Comparison of ENCODE assay signal across 25 mouse cellular contexts in the genomic region with DNA sequence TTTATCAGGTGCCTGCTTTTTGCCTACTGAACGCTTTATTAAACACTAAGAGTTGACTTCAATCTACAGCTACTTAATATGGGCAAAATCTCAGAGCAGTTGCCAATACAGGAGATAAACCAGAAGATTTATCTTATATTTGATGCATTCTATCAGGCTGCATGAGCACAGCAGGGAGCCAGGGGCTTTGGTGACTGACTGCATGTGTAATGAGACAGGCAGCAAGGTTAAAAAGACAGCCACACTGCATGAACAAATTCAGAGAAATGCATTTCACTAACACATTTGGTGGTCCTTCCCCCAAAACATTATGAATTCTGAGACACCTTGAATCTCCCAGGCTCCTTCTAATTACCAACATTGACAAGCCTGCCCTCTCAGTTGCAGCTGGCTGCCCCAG. TPM values are rescaled to one million over a fixed set of nuclear protein-coding genes. Genes with fewer than 3 reads are reported as not detected.
DNase-seq lines count a peak whose midpoint lies in the region; ATAC-seq and TF ChIP-seq lines count a peak whose summit lies in the region.
"Had no signal": no experiment of that assay in that cellular context is flagged by ENCODE, and none has a peak within 500 bp of the region (broad histone marks: within the 10 kb centered on the region; RNA-seq: fewer than 3 reads in every experiment).

No protein-coding gene starts in this region.

- 62% methylated on average over 1 of the region's 1 CpGs for WGBS in hindbrain, embryonic 16.5 days
- 39% methylated on average over 1 of the region's 1 CpGs for WGBS in midbrain, embryonic 15.5 days
- 83% methylated on average over 1 of the region's 1 CpGs for WGBS in lung, postnatal 0 days

- H3K4me1 ChIP-seq in hindbrain, embryonic 16.5 days (ENCODE audit: control insufficient read depth, insufficient read depth, low read depth, low read length) = no peaks in the 10 kb centered on the region
- no peaks in the 10 kb centered on the region for H3K4me1 ChIP-seq in midbrain, embryonic 15.5 days
- H3K4me1 ChIP-seq in lung, postnatal 0 days (ENCODE audit: insufficient read depth, low read depth, low read length) = no peaks in the 10 kb centered on the region
- H3K4me1 ChIP-seq: embryonic facial prominence, embryonic 10.5 days; limb, embryonic 10.5 days had no signal

- H3K9ac ChIP-seq in hindbrain, embryonic 16.5 days (ENCODE audit: low read depth, low read length) = no peak overlapping the region
- no peak overlapping the region for H3K9ac ChIP-seq in midbrain, embryonic 15.5 days
- no peak overlapping the region for H3K9ac ChIP-seq in lung, postnatal 0 days (replicated peaks; ENCODE audit: low read depth)
- H3K9ac ChIP-seq: liver, postnatal 0 days had no signal

- no peaks in the 10 kb centered on the region for H3K27me3 ChIP-seq in hindbrain, embryonic 16.5 days (replicated peaks; ENCODE audit: control insufficient read depth, insufficient read depth, low read length)
- no peaks in the 10 kb centered on the region for H3K27me3 ChIP-seq in midbrain, embryonic 15.5 days (replicated peaks)
- no peaks in the 10 kb centered on the region for H3K27me3 ChIP-seq in lung, postnatal 0 days (replicated peaks; ENCODE audit: insufficient read depth, low read length)

- TF ChIP-seq POLR2A in brain, embryonic 14.5 days (IDR thresholded peaks at IDR 0.05; ENCODE audit: borderline replicate concordance, extremely low read depth, insufficient read depth, insufficient read length, poor library complexity, severe bottlenecking) = no peak

- intact Hi-C loops in gastrocnemius, postnatal 36 days (cut with DNase I) = no loop called here

- H3K9me3 ChIP-seq in hindbrain, embryonic 16.5 days (ENCODE audit: control insufficient read depth, low read length) = no peaks in the 10 kb centered on the region
- H3K9me3 ChIP-seq in midbrain, embryonic 15.5 days = no peaks in the 10 kb centered on the region
- H3K9me3 ChIP-seq in lung, postnatal 0 days (ENCODE audit: low read length) = no peaks in the 10 kb centered on the region
- H3K9me3 ChIP-seq: embryonic facial prominence, embryonic 10.5 days; limb, embryonic 10.5 days had no signal

- H3K4me2 ChIP-seq in hindbrain, embryonic 16.5 days (ENCODE audit: low read length) = no peak overlapping the region
- H3K4me2 ChIP-seq in midbrain, embryonic 15.5 days = no peak overlapping the region
- H3K4me2 ChIP-seq in lung, postnatal 0 days (replicated peaks; ENCODE audit: low read depth, low read length) = no peak overlapping the region
- H3K4me2 ChIP-seq: heart, embryonic 11.5 days had no signal

- H3K36me3 ChIP-seq in hindbrain, embryonic 16.5 days (ENCODE audit: control insufficient read depth, insufficient read depth, low read length) = no peaks in the 10 kb centered on the region
- no peaks in the 10 kb centered on the region for H3K36me3 ChIP-seq in midbrain, embryonic 15.5 days (replicated peaks)
- no peaks in the 10 kb centered on the region for H3K36me3 ChIP-seq in lung, postnatal 0 days (ENCODE audit: insufficient read depth, low read length)
- H3K36me3 ChIP-seq: embryonic facial prominence, embryonic 10.5 days; limb, embryonic 10.5 days had no signal

- peak; percentile 27 to 48 for DNase-seq in cerebellum, postnatal 10 days
- no peak for DNase-seq in cerebellum, postnatal 36 days
- peak; percentile 89 for DNase-seq in brain, embryonic 14.5 days (ENCODE audit: low read depth)
- DNase-seq in c-Kit-positive CD71-positive TER-119-positive erythroid progenitor cells, embryonic 14.5 days (ENCODE audit: low spot score) = no peak
- no peak for DNase-seq in gastrocnemius, postnatal 36 days
- no peak for DNase-seq in lung, postnatal 0 days (ENCODE audit: low spot score)
- DNase-seq: adrenal gland, postnatal 14 days; cerebellum, adult 11-12 months; gastrocnemius, adult 2 months; heart, postnatal 14 days; kidney, adult 8-10 months; kidney, postnatal 25 days; liver, postnatal 0 days; lung, postnatal 14 days; thymus, adult 2 months had no signal

- H3K4me3 ChIP-seq in hindbrain, embryonic 16.5 days (ENCODE audit: low read length) = no peak overlapping the region
- H3K4me3 ChIP-seq in midbrain, embryonic 15.5 days = no peak overlapping the region
- no peak overlapping the region for H3K4me3 ChIP-seq in lung, postnatal 0 days (ENCODE audit: low read depth, low read length)
- H3K4me3 ChIP-seq: embryonic facial prominence, embryonic 10.5 days; gastrocnemius, adult 2 months; left cerebral cortex, adult 2 months; limb, embryonic 10.5 days had no signal

- H3K27ac ChIP-seq in hindbrain, embryonic 16.5 days (ENCODE audit: low read depth, low read length) = 0 out of 2 replicates have a peak overlapping the region, but pooled peaks have one; percentile 12
- H3K27ac ChIP-seq in midbrain, embryonic 15.5 days = peak overlapping the region; percentile 55
- H3K27ac ChIP-seq in lung, postnatal 0 days (ENCODE audit: low read length) = no peak overlapping the region
- H3K27ac ChIP-seq: embryonic facial prominence, embryonic 10.5 days; gastrocnemius, adult 2 months; left cerebral cortex, adult 2 months; limb, embryonic 10.5 days had no signal

- no peak for TF ChIP-seq EP300 in lung, postnatal 0 days (IDR thresholded peaks at IDR 0.05)

- peak; percentile 60; the same call in 1 of the 2 replicates for ATAC-seq in hindbrain, embryonic 16.5 days
- peak; percentile 87 for ATAC-seq in midbrain, embryonic 15.5 days (replicated peaks)
- no peak for ATAC-seq in lung, postnatal 0 days
- ATAC-seq: inflammation-experienced regulatory T-cells, adult 6 months; liver, postnatal 0 days had no signal

- no peak for TF ChIP-seq CTCF in brain, embryonic 14.5 days (IDR thresholded peaks at IDR 0.05; ENCODE audit: borderline replicate concordance, extremely low read depth, insufficient read depth, insufficient read length)
- TF ChIP-seq CTCF in lung, postnatal 0 days (IDR thresholded peaks at IDR 0.05) = no peak

RNA-seq across cellular contexts. Expression of a gene that starts 17.6 kb away (rescaled TPM):
- not detected in 2 replicates for polyA plus RNA-seq in brain, embryonic 14.5 days (2012; rRNA removed)
- not detected in 2 replicates for polyA plus RNA-seq in hindbrain, embryonic 16.5 days (2015; fragmentation: Nextera tagmentation; extraction: Ambion mirVana)
- not detected in 2 replicates for polyA plus RNA-seq in midbrain, embryonic 15.5 days (2015; fragmentation: Nextera tagmentation; extraction: Ambion mirVana)
- total RNA-seq in gastrocnemius, postnatal 36 days (2021) = not detected
- not detected in 2 replicates for polyA plus RNA-seq in lung, postnatal 0 days (2015; fragmentation: Nextera tagmentation; extraction: Ambion mirVana)
- total RNA-seq: adrenal gland, postnatal 14 days; gastrocnemius, adult 2 months; granulocyte monocyte progenitor cell, adult 5-6 weeks; heart, postnatal 14 days; left cerebral cortex, adult 2 months; liver, adult 2 months had no signal
- polyA plus RNA-seq: embryonic facial prominence, embryonic 10.5 days; heart, embryonic 11.5 days; inflammation-experienced regulatory T-cells, adult 6 months; limb, embryonic 10.5 days; liver, adult 2 months; liver, postnatal 0 days; stomach, embryonic 16.5 days had no signal

Comparison
In these comparisons a context has a peak if more than half of its experiments do, and no peak if none do; other contexts are left out.
1. DNase-seq: peak in cerebellum, postnatal 10 days (2 of 2) and brain, embryonic 14.5 days (single experiment); none in cerebellum, postnatal 36 days (0 of 2), c-Kit-positive CD71-positive TER-119-positive erythroid progenitor cells, embryonic 14.5 days (single experiment), gastrocnemius, postnatal 36 days (0 of 2) and lung, postnatal 0 days (single experiment).